Mouse (Mus musculus) gonadal fat pad, adult 2 months (tissue): ENCODE measurements around the gene Pold3. TPM values are rescaled to one million over a fixed set of nuclear protein-coding genes. Genes with fewer than 3 reads are reported as not detected.
"Not testable (repeated sequence)": the region's sequence is repeated elsewhere in the genome, so short reads cannot be mapped to it uniquely, and the experiment has no call there.

Experiments
- DNase-seq: peaks from one replicate; pipeline ENCODE4 v3.0.0-alpha.2; 2012; ENCODE audit warnings: low read depth
- polyA plus RNA-seq: library from polyadenylated mRNA; depleted of rRNA; stranded (reverse); fragments of >200 nt; gene quantifications from 2 replicates; pipeline ENCODE4 v1.2.3, GENCODE M21; 2012

The Pold3 gene
- polyA plus RNA-seq, 1 experiment, result 8.5 TPM

DNA sequence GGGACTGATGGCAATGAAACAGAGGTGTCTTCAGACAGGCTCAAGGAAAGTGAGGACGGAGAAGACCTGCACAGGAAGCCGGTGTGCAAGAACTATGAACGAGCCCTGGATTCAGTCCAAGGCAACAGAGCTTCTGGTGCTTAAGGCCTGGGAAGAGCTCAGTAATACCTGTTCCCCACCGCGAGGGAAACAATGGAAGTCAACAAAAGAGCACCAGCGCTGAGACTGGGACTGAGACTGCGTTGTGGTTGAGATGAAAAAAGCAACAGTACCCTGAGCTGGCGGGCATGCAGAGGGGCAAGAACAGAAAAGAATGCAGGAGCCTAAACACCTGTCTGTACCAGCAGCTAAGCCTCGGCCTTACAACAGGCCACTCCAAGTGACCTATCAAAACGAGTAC lies 9.9 kb downstream of the Pold3 start:
- DNase-seq, result no peak

DNA sequence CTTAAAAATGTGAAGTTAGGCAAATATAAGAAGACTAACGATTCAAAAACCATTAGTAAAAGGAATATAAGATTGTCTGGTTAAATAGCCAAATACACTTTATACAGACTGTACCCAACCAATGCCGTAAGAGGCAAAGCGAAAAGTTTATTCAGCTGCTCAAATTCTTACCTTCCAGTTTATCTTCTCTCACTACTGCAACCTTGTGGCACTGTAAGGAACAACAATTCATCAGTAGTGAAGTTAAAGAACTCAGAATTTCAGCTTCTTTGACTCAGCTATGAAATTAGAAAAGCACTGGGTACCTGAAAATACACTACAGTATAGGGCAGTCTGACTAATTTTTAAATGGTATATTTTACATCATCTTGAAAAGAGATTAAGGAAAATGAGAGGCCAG lies 13.0 kb downstream of the Pold3 start:
- no peak for DNase-seq

DNA sequence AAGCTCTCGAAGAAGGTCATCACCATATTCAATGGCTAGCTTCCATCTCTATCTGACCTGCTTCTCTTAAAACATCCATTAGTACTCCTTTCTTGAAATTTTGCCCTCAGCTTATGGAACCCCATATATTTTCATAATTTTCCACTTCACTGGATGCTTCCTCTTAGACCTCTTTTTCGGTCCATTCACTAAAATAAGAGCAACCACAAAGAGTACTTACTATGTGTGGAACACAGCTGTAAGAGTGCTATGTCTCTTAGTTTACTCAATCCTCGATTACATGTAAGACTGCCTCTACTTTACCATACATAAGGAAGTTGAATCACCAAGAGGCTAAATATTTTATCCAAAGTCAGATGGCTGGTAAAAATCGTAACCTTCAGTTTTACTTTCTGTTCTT lies 16.7 kb downstream of the Pold3 start:
- no peak for DNase-seq

DNA sequence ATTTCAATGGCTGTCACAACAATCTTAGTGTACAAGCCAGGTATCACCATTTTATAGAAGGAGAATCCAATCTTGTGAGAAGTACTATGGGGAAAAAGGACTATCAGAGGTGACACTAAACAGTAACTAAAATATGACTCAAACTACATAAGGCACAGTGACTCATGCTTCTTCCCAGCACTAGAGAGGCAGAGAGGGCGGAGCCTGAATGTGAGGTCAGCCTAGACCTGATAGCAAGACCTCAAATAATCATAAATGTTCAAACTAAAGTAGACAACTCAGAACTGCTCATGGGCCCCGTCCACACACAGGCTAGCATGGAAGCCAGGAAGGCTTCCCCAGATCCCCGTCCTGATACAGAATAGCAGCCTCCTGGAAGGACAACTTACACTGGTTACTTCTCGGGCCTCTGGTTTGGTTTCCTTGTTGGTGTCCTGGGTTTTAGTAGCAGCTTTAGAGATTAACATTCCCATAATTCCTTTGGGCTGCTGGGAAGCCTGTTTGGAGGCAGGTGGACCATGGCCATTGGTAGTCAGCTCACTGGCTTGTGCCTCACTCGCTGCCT lies 21.3 kb downstream of the Pold3 start:
- no peak for DNase-seq

DNA sequence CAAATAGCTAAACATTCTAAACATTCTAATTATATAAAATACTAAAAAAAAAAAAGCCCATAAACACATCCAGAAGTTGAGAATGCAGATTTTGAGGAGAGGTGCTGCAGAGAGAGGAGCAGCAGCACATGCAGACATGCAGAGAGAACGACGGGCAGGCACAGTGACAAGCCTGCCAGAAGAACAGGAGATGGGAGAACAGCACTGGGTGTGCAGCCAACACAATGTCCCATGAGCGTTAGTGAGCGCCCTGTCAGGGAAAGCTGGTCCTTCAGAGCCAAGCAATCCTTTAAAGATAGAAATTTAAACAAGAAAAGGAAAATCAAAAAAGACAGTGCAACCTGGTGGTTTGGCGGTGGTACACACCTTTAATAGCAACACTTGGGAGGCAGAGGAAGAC lies 34.5 kb downstream of the Pold3 start:
- no peak for DNase-seq

DNA sequence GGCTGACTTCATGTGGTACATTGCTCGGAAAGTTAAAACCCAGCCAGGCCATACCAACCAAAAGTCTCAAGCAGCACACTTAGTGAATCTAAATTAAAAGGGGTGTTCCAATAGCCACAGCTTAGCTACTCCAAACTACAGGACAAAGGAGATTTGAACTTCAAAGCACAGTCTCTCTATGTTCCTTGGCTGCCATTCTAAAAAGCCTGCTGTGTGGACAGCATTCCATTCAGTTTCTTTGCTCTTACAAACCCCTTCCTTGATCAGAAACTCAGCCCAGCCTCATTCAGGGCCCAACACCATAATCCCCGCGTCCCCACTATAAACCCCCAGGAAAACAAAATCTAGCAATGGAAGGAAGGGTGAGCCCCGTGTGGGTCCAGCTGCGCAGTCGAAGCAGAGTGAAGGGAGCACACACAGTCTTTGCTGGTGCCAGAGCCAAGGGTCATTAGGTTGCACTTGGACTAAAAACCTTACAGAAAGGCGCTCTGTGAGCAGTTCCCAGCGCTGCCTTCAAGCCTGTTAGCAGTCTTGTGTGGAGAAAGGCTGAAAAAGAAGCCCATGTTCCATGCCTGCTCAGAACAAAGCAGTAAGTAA lies 35.1 kb downstream of the Pold3 start:
- no peak for DNase-seq

DNA sequence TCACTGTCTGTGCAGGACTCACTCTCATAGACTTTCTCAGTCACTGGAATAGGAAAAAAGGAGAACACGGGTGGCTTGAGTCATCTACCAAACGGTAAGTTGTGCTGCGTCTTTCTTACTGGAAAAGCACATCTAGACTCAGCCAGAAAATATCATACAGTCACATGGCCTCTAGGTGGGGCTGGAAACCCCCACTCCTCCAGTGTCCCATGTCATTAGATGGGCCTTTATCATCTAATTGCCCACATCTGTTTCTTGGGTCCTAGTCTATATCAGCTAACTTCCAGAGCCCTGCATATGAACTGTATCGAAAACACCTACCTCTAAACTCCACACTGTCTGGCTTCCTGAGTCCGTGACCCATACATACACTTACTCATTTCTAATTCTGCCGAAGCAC lies 37.6 kb downstream of the Pold3 start:
- no peak for DNase-seq

DNA sequence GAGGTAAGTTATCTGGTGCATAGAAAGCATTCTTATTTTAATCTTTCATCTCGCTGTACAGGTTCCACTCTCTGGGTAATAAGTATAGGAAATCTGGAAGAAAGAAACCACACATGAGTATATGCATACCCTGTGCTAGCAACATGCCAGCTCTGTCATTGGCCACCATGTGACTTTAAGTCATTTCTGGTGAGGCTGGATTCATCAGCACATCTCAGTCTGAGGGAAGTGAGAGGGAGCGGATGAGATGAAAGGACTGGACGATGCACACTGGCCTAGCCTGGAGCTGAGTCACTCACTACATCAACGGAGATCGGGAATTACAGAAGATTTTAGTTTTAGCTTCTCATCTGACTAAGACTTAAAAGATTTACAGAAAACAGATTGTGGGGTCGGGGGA lies 38.5 kb downstream of the Pold3 start:
- DNase-seq, result no peak

DNA sequence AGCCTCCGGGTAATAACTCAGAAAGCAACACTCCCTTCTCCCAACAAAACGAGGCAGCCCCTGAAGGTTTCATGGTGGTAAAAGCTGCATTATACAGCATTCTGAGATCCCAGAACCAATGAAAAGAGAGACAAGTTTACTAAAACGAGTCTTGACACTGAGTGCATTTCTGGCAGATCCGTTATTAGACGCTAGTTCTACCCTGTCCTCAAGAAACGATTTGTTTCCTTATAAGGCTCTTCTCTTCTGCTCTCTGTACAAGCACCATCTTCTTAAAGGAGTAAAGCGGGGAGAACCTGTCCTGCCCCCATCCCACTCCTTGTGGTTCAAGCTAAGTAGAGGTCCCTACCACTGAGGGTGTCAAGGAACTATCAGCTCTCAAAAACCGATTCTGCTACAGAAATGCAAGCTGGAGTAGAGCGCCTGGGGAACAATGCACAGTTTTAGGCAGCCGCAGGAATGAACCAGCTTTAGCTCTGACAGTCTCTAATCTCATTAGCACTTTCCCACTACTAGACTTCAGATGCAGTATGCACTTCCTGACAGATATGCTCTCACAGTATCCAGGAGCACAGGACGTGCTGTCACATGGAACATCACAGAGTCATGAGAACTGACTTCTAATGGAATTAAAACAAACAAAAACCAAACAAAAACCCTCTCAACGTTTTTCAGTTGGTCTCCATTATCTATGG lies 41.1 kb downstream of the Pold3 start:
- no peak for DNase-seq

DNA sequence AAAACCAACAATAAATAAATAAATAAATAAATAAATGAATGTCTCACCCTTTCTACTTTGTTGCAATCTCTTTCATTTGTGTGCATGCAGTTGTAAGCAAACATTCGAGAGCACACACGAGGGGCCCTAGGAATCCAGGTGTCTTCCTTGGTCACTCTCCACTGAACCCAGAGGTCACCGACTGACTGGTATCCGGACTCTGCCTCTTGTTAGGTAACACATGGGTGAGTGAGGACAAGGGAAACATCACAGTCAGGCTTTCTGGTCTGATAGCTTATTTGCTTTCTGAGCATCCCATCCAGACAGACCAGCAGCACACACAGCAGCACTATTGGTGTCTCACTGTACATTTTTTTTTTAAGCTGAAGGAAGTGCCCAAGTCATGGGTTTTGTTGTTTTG lies 44.3 kb downstream of the Pold3 start:
- no peak for DNase-seq

DNA sequence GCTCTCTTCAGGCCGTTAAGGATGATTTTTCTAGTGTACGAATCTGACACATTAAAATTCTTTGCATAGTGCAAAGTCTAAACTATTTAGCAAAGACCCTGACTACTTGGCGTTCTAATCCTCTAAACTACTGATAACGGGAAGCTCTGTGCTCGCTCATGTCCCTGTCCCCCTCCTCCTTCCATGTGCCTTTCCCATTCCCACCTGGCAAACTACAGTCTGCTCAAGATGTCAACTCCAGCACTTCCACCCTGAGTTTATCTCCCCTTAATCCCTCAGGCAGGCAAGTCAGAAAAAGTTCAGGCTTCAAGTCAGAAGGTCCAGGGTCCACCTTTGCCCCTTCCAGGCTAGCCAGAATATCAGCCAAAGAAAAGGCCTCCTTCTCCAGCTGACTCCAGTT lies 45.1 kb downstream of the Pold3 start:
- DNase-seq, result no peak

DNA sequence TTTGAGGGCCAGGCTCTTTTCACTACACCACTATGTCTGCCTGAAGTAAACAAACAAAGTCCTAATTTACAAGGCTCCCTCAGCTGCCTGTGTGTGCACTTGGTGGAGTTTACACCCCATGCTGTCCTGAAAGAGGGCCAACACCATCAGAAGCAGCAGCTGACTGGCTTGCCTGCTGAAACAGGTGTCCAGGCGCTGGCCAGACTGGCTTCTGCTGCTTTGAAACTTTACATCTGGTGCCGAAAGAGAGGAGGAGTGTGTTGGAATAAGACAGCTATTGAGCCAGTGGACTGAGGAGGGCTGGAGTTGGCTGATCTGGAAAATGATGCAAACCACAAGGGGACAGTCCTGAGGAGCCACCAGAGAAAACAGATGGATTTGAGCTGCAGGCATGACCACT lies 47.4 kb downstream of the Pold3 start:
- DNase-seq, result no peak

DNA sequence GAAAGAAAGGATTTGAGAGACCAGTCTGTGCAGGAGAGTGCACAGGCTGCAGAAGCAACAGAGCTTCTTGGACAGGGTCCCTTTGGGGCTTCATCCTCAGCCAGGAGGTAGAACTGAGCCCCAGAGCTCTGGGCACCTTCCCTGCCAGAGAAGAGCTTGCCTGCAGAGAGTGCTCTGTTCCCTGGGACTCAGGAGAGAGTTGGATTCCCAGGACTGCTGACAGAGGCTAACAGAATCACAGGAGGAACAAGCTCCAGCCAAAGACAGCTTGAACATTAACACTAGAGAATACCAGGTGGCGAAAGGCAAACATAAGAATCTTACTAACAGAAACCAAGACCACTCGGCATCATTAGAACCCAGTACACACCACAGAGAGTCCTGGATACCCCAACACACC lies 68.4 kb downstream of the Pold3 start:
- DNase-seq, result not testable (repeated sequence)

DNA sequence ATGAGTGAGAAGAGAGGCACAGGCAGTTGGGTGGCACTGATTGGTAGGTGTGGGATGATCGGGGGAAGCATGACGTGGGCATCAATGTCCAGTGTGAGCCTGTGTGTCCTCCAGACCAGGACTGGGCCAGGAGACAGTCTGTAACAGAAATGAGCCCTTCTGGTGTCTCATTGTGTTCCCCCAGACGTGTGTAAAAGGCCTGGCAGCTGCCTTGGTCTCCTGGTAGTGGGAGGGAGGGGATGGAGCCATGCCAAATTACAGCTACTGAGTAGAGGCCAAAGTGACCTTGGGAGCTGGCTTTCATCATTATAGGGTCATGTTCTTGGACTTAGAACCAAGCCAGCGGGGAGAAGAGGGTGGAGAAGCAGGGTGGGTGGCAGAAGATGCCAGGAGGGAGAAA lies 69.5 kb downstream of the Pold3 start:
- DNase-seq, result no peak

DNA sequence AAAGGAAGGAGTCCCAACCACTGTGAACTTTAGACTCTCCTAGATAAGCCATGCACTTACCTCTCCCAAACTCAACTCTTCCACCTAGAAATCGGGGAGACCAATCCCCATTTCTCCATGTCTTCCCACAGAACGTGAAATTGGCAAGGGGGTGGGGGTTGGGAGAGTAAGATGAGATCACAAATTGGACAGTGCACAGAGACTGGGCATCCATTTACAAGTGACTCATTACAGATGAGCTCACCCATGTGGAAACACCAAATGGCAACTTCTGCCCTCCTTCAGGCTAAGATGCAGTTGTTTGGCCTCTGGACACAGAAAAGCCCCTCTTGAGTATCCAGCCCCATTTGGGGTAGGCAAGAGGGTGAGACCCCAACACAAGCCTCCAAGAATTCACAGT lies 74.9 kb downstream of the Pold3 start:
- DNase-seq, result no peak

DNA sequence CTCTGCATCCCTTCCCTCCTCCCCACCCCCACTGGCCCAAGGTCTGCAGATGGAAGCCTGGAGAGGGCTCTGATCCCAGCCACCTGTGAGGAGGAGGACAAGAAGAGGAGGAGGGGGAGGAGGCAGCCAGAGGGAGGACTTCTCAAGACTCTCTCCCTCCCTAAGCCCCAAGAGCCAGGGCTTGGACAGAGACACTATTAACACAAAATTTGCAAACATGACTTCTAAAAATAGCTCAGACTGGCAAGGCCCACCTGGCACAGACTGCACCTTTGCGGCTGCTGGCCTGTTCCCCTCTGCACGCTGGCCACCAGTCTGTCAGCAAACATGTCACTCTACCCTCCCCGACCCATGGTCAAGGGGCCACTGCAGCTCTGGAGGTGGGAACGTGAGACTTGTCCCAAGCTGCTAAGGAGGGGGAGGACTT lies 77.7 kb downstream of the Pold3 start:
- no peak for DNase-seq

DNA sequence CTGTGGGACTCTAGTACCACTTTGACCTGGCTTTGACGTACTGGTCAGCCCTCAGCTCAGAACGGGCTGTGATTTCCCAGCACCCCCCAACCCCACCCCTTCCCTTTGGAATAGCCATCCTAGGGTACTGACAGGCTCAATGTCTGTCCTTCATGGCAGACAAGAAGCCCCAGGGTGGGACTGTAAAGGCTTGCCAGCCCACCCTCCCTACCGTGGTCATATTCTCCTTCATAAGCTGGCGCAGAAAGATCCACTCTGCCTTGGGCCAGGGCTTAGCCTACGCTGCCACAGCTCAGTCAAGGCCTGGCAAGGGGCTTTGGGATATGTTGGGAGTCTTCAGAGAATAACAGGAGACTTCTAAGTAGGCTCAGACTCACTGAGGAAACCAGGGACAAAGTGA lies 78.3 kb downstream of the Pold3 start:
- no peak for DNase-seq

DNA sequence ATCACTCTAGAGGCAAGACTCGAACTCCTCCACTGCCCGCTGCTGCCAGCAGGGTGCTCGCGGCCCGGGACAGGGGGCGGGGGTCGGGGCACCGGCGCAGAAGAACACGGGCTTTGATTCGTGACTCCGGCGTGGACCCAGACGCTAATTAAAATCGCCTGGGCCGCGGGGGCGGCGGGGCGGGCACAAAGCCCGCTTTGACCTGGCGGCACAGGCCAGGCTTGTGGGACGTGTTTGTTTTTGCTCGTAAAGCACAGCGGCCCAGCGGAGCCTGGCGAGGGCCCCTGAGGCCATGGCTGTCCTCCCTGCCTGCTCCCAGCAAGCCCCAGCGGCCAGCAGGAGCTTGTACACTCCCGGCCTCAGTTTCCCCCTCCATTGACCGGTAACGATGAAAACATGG lies 79.2 kb downstream of the Pold3 start:
- no peak for DNase-seq

DNA sequence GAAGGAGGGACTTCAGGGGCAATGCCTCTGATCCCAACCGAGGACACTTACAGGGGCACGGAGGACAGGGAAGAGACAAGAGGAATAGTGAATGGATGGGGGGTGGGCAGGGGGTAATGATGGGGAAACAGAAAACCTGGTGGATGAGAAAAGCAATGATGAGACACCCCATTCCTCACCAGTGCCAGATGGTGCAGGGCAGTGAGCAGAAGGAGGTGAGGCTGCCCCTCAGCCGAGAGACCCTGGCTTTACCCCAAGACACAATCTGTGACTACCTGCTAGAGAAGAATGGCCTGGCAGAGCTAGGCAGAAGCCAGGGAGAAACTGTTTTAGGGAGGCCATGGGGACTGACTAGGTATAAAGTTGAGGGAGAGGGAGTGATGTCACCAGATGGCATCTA lies 84.9 kb downstream of the Pold3 start:
- DNase-seq, result no peak

DNA sequence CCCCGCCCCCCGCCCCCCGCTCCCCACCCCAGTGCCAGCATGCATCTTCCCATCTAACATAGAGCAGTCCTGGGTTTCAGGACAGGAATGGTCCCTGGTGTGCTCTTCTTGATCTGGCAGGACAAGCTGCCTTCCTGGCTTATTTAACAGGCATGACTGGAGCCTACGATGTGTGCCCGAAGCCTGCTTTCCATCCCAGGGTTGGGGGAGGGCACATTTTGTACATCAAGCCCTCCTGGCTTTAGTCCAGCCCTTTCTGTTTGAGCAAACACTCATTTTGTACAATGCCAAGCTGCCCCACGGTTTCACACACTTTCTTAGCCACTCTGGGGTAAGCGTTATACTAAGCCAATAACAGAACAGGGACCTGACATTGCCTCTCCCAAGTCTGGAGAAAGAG lies 85.3 kb downstream of the Pold3 start:
- DNase-seq, result no peak

DNA sequence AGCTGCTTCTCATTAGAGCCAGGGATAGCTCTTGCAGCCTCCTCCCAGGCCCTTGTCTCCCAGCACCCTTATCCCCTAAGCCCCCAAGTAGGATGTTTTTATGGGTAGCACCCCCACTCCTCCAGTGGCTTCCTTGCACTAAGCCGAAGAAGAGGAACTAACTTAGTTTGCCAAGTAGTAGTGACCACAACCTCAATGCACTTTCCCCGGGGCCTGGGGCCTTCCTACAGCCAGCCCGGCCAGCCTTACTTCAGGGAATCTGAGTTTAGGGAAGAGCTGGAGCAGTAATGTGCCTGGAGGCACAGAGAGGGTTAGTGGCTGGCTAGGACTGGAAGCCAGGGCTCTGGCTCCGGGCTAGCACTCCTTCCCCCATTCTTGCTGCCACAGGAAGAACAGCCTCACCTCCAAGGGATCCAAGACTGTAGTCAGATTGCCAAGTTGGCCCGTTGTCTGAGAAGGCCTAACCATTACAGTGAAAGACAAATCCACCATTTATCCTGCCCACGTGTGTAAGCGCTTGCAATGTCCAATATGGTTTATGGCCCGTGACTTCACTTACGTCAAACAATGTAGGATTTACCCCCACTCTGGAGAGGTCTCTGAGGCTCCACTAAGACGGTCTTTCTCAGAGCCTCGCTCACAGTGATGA lies 86.4 kb downstream of the Pold3 start:
- DNase-seq, result peak; percentile 37

DNA sequence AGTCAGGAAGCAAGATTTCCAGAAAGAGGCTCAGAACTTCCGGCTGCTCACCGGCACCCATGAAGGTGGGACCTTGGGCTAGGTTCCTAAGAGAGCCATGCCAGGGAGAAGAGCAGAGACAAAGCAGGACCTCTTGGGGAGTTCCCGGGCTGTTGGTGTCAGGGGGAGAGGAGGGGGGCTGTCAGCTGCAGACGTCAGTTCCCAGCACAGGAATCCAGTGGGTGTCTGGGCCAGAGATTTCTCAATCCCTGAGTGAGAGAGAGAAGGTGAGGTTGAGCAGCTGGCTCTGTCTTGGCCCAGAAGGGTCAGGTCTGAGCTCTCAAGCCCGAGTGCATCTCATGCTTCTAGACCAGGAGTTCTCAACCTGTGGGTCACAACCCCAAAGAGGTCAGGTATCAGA lies 87.7 kb downstream of the Pold3 start:
- no peak for DNase-seq
